Mouse (Mus musculus) hindbrain, postnatal 0 days (tissue): ENCODE results near the gene Vstm2b. TPM values are rescaled to one million over a fixed set of nuclear protein-coding genes. Genes with fewer than 3 reads are reported as not detected.

Experiments used
- ATAC-seq: fragments of 200-750 bp; cut with Nextera tagmentation; 2 replicates; pipeline ENCODE4 v1.8.0; 2017; ENCODE audit warnings: mild to moderate bottlenecking, moderate TSS enrichment, moderate library complexity
- DNase-seq: peaks from one replicate; pipeline ENCODE4 v3.0.0-alpha.2; 2015; ENCODE audit warnings: low spot score
- H3K27ac ChIP-seq: fragments of 300-500 bp; sonication (generic); 2 replicates; pipeline ENCODE4 v1.5.1; 2014; ENCODE audit warnings: mild to moderate bottlenecking
- H3K27me3 ChIP-seq: fragments of 300-500 bp; sonication (generic); 2 replicates; pipeline ENCODE4 v1.6.1; 2014; ENCODE audit warnings: low read length, mixed read lengths; ENCODE audit not compliant: insufficient read depth
- H3K36me3 ChIP-seq: fragments of 300-500 bp; sonication (generic); 2 replicates; pipeline ENCODE4 v1.6.1; 2014; ENCODE audit warnings: low read length, mixed read lengths; ENCODE audit not compliant: insufficient read depth
- H3K4me1 ChIP-seq: fragments of 300-500 bp; sonication (generic); 2 replicates; pipeline ENCODE4 v1.6.1; 2014; ENCODE audit warnings: antibody characterized with exemption, low read length, mixed read lengths; ENCODE audit not compliant: insufficient read depth
- H3K4me2 ChIP-seq: fragments of 300-500 bp; sonication (generic); 2 replicates; pipeline ENCODE4 v1.6.1; 2014; ENCODE audit warnings: low read depth, mild to moderate bottlenecking, low read length, moderate library complexity, mixed read lengths
- H3K4me3 ChIP-seq: fragments of 300-500 bp; sonication (generic); 2 replicates; pipeline ENCODE4 v1.5.1; 2014; ENCODE audit warnings: low read length
- H3K9ac ChIP-seq: fragments of 300-500 bp; sonication (generic); replicated peaks from 2 replicates; pipeline ENCODE4 v1.6.1; 2014; ENCODE audit warnings: mild to moderate bottlenecking, low read length, moderate library complexity, mixed read lengths
- H3K9me3 ChIP-seq: fragments of 300-500 bp; sonication (generic); 2 replicates; pipeline ENCODE4 v1.6.1; 2016; ENCODE audit warnings: low read length, mixed read lengths
- CTCF ChIP-seq: IDR thresholded peaks from 2 replicates; pipeline ENCODE4 v1.5.1; 2016; ENCODE audit warnings: antibody characterized with exemption, control low read depth, low read depth
- WGBS: fragments of 180-500 bp; shearing (Covaris S2); extraction: QIAGEN DNeasy Blood & Tissue Kit; methylation state at CpG from one replicate; pipeline ENCODE4 v1.1.7; 2014; 5-methylcytosine and 5-hydroxymethylcytosine counted together
- polyA plus RNA-seq: library from polyadenylated mRNA; unstranded; fragments of >200 nt; fragmentation: Nextera tagmentation; extraction: Ambion mirVana; gene quantifications from 2 replicates; pipeline ENCODE4 v1.2.1, GENCODE M21; 2015
- total RNA-seq: library from RNA; depleted of rRNA; stranded (reverse); fragments of >200 nt; gene quantifications from 2 replicates; pipeline ENCODE4 v1.2.3, GENCODE M21; 2014; rRNA removed

Vstm2b gene
- total RNA-seq: 93.3 and 102 TPM in 2 replicates
- 25.1 and 27.4 TPM in 2 replicates for polyA plus RNA-seq

DNA sequence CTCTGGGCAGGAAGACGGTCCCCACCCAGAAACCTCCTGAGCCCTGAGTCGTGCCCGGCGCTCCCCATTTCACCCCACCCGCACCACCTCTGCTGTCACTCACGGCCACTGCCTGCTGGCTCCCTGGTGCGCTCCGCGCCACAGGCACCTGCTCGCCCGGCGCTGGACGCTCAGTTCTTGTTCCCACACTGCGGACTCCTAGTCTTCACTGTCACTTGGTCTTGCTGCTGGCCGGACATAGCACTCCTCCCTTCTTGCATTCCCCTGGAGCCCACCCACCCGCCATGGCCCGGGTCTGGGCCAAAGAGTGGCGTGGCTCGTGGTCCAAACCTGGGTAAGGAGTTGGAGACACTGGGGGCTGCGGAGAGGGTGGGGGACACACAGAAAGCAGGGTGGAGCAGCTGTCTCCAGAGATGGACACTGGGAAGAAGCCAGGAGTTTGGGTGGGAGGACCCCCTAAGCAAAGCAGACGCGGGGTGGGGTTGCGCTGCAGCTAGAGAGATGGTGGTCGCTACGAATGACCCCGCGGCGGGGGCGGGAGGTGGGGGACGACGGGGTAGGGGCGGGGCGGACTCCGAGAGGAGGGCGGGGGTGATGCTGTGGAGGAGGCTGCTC lies at the start of gene Vstm2b:
Gene Vstm2b, plus strand, starts transcription at position 233 of the 615 bp plus-strand sequence.
- H3K36me3 ChIP-seq: no peaks in the 10 kb centered on the region
- H3K27me3 ChIP-seq: peaks cover 6% of the 10 kb centered on the region; the same call in 1 of the 2 replicates
- peak within 1 kb of the TSS; percentile 68 for H3K4me3 ChIP-seq
- DNase-seq: no peak
- H3K9ac ChIP-seq: peak within 1 kb of the TSS; percentile 68
- WGBS: under 1% methylated on average over 35 of the region's 35 CpGs
- peak within 1 kb of the TSS; percentile 70; the same call in 1 of the 2 replicates for H3K27ac ChIP-seq
- no peaks in the 10 kb centered on the region for H3K9me3 ChIP-seq
- H3K4me1 ChIP-seq: peaks cover 14% of the 10 kb centered on the region; the same call in 1 of the 2 replicates
- no peak for TF ChIP-seq CTCF
- peak; percentile 10 for ATAC-seq
- peak within 1 kb of the TSS; percentile 97 for H3K4me2 ChIP-seq

DNA sequence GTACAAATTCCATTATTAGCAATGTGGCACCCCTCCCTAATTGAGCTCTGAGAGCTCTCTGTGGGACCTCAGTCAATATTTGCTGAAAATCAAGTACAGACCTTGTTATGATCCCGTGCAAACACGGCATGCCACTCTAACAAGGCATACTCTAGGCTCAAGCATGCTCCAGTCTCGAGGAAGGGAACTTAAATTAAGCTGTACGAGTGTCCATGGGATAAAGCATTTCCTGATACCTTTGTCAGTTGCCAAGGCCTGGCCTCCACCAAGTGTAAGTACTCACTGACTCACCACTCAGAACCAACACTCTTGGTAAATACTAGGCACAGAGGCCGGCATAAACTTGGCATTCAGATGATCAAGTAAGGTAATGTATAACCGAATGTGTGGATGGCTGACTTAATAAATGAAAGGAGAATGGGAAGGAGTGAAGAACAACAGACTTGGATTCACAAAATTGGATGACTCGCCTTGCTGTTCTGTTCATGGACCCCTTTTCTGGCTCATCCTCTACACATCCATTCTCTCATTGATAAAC lies 42.0 kb upstream of the Vstm2b start:
- DNase-seq (no peak), ATAC-seq (no peak)
- Histone ChIP-seq H3K9me3 (no peaks in the 10 kb centered on the region), H3K4me2 (no peak overlapping the region), H3K36me3 (no peaks in the 10 kb centered on the region), H3K27me3 (no peaks in the 10 kb centered on the region), H3K4me3 (no peak overlapping the region), H3K4me1 (no peaks in the 10 kb centered on the region), H3K9ac (no peak overlapping the region), H3K27ac (no peak overlapping the region)
- no peak for TF ChIP-seq CTCF
- WGBS: 91% methylated on average over 7 of the region's 7 CpGs

DNA sequence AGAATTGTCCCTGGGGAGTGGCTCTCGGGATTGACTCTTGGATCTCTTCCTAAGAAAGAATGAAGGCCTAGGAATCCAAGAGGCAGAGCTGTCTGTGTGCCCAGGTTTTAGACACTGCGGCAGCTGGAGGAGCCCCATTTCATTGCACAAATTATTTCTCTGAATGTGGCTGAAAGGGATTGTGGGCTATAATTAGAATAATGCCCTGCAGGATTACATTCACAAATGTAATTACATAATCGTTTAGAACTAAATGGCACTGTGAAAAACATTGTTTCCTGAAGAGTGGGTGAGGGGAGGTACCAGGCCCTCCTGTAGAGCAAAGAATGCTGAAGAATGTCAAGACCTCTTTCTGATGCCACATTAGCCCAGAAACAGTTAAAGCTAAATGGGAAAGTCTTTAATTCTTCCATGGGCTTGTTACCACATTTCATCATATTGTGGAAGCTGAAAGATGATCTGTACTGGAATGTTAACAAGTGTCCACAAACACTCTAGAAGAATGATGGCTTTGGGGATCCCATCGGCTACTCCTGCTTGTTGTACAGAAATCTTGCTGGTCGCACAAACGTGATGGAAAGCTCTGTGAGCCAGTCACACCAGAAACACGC lies 24.6 kb upstream of the Vstm2b start:
- Histone ChIP-seq H3K9ac (no peak overlapping the region), H3K9me3 (no peaks in the 10 kb centered on the region), H3K27ac (no peak overlapping the region), H3K4me2 (no peak overlapping the region), H3K4me3 (no peak overlapping the region), H3K4me1 (no peaks in the 10 kb centered on the region), H3K36me3 (no peaks in the 10 kb centered on the region), H3K27me3 (no peaks in the 10 kb centered on the region)
- DNase-seq (peak; percentile 30), ATAC-seq (peak; percentile 27; the same call in 1 of the 2 replicates)
- 50% methylated on average over 7 of the region's 7 CpGs for WGBS
- no peak for TF ChIP-seq CTCF

DNA sequence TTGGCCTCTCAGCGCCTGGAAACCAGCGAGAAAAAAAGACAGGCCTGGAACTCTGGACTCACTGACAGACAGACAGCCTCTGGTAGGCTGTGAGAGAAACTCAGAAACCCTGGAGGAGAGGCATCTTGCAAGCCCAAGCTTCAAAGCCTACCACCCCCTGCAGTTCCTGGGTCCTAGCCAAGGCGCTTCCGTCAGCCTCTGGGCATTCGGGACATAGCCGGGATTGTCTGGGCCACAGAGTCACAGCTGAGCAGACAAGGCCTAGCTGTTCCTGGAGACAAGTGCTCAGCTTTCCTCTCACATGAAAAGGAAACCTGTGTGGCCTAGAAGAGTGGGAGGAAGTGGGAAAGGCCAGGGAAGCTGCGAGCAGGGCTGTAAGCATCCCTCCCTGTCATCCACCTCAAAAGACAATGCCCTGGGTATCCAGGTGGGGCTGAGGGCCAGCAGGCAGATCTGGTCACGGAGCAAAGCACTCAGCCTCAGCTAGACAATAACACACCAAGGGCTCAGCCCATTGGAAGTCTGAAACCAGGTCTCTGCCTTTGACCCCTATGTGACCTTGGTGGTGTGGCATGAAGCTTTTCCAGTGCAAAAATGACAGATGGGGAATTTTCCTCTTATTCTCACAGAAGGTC lies 13.2 kb upstream of the Vstm2b start:
- peak; percentile 86 for DNase-seq
- 24% methylated on average over 8 of the region's 8 CpGs for WGBS
- Histone ChIP-seq H3K9ac (no peak overlapping the region), H3K4me1 (no peaks in the 10 kb centered on the region), H3K4me2 (no peak overlapping the region), H3K9me3 (no peaks in the 10 kb centered on the region), H3K27me3 (no peaks in the 10 kb centered on the region), H3K27ac (peak overlapping the region; percentile 66), H3K36me3 (no peaks in the 10 kb centered on the region), H3K4me3 (no peak overlapping the region)
- peak; percentile 91 for ATAC-seq
- no peak for TF ChIP-seq CTCF

DNA sequence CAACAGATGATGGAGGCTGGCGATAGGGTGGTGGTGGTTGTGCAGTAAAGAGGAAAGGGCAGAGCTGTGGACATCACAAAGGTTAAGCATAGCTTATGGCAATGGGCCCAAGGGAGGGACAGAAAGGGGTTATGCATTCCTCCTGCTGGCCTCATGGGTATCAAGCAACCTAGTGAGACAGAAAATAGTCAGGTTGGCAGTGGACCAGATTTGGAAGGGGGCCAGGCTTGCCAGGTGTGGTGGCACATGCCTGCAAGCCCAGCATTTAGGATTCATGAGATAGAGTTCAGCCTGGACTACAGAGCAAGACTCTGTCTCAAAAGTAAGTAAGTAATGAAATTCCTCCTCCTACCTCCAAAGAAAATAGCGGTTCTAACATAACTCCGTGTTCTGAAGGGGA lies 9.8 kb upstream of the Vstm2b start:
- Histone ChIP-seq H3K36me3 (no peaks in the 10 kb centered on the region), H3K9ac (no peak overlapping the region), H3K27ac (no peak overlapping the region), H3K4me3 (no peak overlapping the region), H3K9me3 (no peaks in the 10 kb centered on the region), H3K27me3 (no peaks in the 10 kb centered on the region), H3K4me1 (no peaks in the 10 kb centered on the region), H3K4me2 (no peak overlapping the region)
- 77% methylated on average over 3 of the region's 3 CpGs for WGBS
- no peak for TF ChIP-seq CTCF
- DNase-seq (no peak), ATAC-seq (no peak)

DNA sequence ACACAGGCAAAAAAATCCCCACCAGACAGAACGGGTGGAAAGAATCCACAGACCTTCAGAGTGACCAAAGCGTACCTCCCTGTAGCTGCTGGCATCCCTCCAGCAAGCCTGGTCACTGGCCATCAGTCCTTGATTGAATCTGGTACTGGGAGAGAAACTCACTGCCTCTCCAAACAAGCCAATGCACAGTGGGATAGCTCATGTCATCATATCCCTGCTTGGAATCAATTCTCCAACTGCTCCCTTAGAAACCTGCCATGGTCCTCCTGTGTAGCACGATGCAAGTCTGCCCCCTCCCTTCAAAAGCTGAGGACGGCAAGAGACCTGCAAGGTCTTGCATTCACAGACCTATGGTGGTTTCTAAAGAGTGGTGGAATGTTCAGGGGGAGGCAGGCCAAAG lies 1.2 kb upstream of the Vstm2b start:
- WGBS: 33% methylated on average over 4 of the region's 4 CpGs
- Histone ChIP-seq H3K4me2 (peak overlapping the region; percentile 97; the same call in 1 of the 2 replicates), H3K27me3 (peaks cover 2% of the 10 kb centered on the region; the same call in 1 of the 2 replicates), H3K27ac (no peak overlapping the region), H3K9ac (no peak overlapping the region), H3K4me1 (peaks cover 10% of the 10 kb centered on the region; the same call in 1 of the 2 replicates), H3K4me3 (no peak overlapping the region), H3K9me3 (no peaks in the 10 kb centered on the region), H3K36me3 (no peaks in the 10 kb centered on the region)
- peak; percentile 47; the same call in 1 of the 2 replicates for TF ChIP-seq CTCF
- DNase-seq (peak; percentile 53), ATAC-seq (no peak)
